8 mouse cellular contexts compared by ENCODE assay signal in the genomic region with DNA sequence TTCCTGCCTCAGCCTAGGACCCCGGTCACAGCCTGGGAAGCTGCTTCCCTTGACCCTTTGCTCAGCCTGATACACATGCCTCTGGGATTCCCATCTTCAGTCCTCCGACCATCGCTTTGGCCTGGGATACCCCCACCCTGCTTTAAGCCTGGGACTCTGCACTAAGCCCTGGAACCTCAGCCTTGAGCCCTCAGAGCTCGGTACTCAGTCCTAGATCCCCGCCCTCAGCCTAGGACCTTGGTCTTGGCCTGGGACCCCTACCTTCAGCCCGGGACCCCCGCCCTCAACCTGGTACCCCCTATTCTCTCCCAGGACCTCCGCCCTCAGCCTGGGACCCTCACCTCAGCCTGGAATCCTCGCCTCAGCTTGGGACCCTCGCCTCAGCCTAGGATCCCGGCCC. TPM values are rescaled to one million over a fixed set of nuclear protein-coding genes. Genes with fewer than 3 reads are reported as not detected.
DNase-seq lines count a peak whose midpoint lies in the region; ATAC-seq and TF ChIP-seq lines count a peak whose summit lies in the region.

No protein-coding gene starts in this region.

- ATAC-seq in heart, embryonic 12.5 days (ENCODE audit: insufficient number of reproducible peaks, low FRiP score) = no peak
- ATAC-seq in hindbrain, embryonic 11.5 days (ENCODE audit: low FRiP score) = peak; percentile 39
- no peak; the same call in none of the 2 replicates for ATAC-seq in midbrain, embryonic 12.5 days (ENCODE audit: low FRiP score, low read depth)

- H3K4me3 ChIP-seq in heart, embryonic 12.5 days = peak overlapping the region; percentile 60
- H3K4me3 ChIP-seq in cortical plate, adult 2 months (ENCODE audit: insufficient read depth, low read length) = peak overlapping the region; percentile 77
- peak overlapping the region; percentile 67 for H3K4me3 ChIP-seq in hindbrain, embryonic 11.5 days (ENCODE audit: low read depth, low read length)
- H3K4me3 ChIP-seq in midbrain, embryonic 12.5 days = peak overlapping the region; percentile 69

- peak overlapping the region; percentile 99 for H3K4me2 ChIP-seq in heart, embryonic 12.5 days
- peak overlapping the region; percentile 97 for H3K4me2 ChIP-seq in hindbrain, embryonic 11.5 days (replicated peaks; ENCODE audit: low read depth, low read length)
- H3K4me2 ChIP-seq in midbrain, embryonic 12.5 days (replicated peaks) = peak overlapping the region; percentile 96

- H3K27me3 ChIP-seq in heart, embryonic 12.5 days (replicated peaks) = 0 out of 2 replicates have a peak, but pooled peaks cover 6% of the 10 kb centered on the region
- no peaks in the 10 kb centered on the region for H3K27me3 ChIP-seq in hindbrain, embryonic 11.5 days (ENCODE audit: control insufficient read depth, insufficient read depth, low read length)
- H3K27me3 ChIP-seq in midbrain, embryonic 12.5 days = peaks cover 5% of the 10 kb centered on the region; the same call in 1 of the 2 replicates

- no peak for TF ChIP-seq POLR2A in cortical plate, adult 2 months (IDR thresholded peaks at IDR 0.05; ENCODE audit: extremely low read depth, insufficient read depth, low read length)

- DNase-seq in heart, adult 8-10 months (ENCODE audit: low spot score) = no peak
- DNase-seq in hindbrain, embryonic 11.5 days (ENCODE audit: low spot score) = no peak
- no peak for DNase-seq in frontal cortex, postnatal 25 days (ENCODE audit: low spot score in 2 of 2)
- no peak for DNase-seq in ovary, postnatal 10 days (ENCODE audit: low spot score)
- DNase-seq in right cerebral cortex, postnatal 25 days = no peak

- H3K4me1 ChIP-seq in heart, embryonic 12.5 days (replicated peaks) = peaks cover 40% of the 10 kb centered on the region
- peaks cover 3% of the 10 kb centered on the region; the same call in 1 of the 2 replicates for H3K4me1 ChIP-seq in cortical plate, adult 2 months (ENCODE audit: control insufficient read depth, insufficient read depth, low read length)
- H3K4me1 ChIP-seq in hindbrain, embryonic 11.5 days (replicated peaks; ENCODE audit: control insufficient read depth, insufficient read depth, low read length) = peaks cover 14% of the 10 kb centered on the region; the same call in 1 of the 2 replicates
- peaks cover 38% of the 10 kb centered on the region for H3K4me1 ChIP-seq in midbrain, embryonic 12.5 days

- no peak overlapping the region for H3K27ac ChIP-seq in heart, embryonic 12.5 days (ENCODE audit: poor library complexity, severe bottlenecking)
- no peak overlapping the region for H3K27ac ChIP-seq in cortical plate, adult 2 months (ENCODE audit: insufficient read depth, low read length)
- H3K27ac ChIP-seq in hindbrain, embryonic 11.5 days (ENCODE audit: low read depth, low read length) = peak overlapping the region; percentile 21; the same call in 1 of the 2 replicates
- H3K27ac ChIP-seq in midbrain, embryonic 12.5 days (replicated peaks) = peak overlapping the region; percentile 44; the same call in 1 of the 2 replicates

- no peaks in the 10 kb centered on the region for H3K36me3 ChIP-seq in heart, embryonic 12.5 days
- no peaks in the 10 kb centered on the region for H3K36me3 ChIP-seq in hindbrain, embryonic 11.5 days (ENCODE audit: control insufficient read depth, insufficient read depth, low read length)
- no peaks in the 10 kb centered on the region for H3K36me3 ChIP-seq in midbrain, embryonic 12.5 days

- 10% methylated on average over 11 of the region's 11 CpGs for WGBS in heart, embryonic 12.5 days
- WGBS in hindbrain, embryonic 11.5 days = 4% methylated on average over 11 of the region's 11 CpGs
- WGBS in midbrain, embryonic 12.5 days = 6% methylated on average over 11 of the region's 11 CpGs

- peak overlapping the region; percentile 87 for H3K9ac ChIP-seq in heart, embryonic 12.5 days
- H3K9ac ChIP-seq in hindbrain, embryonic 11.5 days (ENCODE audit: low read depth, low read length) = peak overlapping the region; percentile 76
- peak overlapping the region; percentile 77 for H3K9ac ChIP-seq in midbrain, embryonic 12.5 days (replicated peaks)

- no peaks in the 10 kb centered on the region for H3K9me3 ChIP-seq in heart, embryonic 12.5 days (replicated peaks)
- H3K9me3 ChIP-seq in hindbrain, embryonic 11.5 days (ENCODE audit: control insufficient read depth, low read length) = no peaks in the 10 kb centered on the region
- no peaks in the 10 kb centered on the region for H3K9me3 ChIP-seq in midbrain, embryonic 12.5 days

- TF ChIP-seq CTCF in cortical plate, adult 2 months (IDR thresholded peaks at IDR 0.05; ENCODE audit: extremely low read depth, insufficient read depth, low read length) = no peak

RNA-seq across cellular contexts. Expression of a gene that starts 0.5 kb away (rescaled TPM):
- 11.7 and 12.6 TPM in 2 replicates for polyA plus RNA-seq in heart, embryonic 12.5 days (2016; fragmentation: Nextera tagmentation; extraction: Ambion mirVana)
- 1 to 10 TPM; 2.5 to 4.3 (median 3.1) TPM for total RNA-seq in heart, adult 8-10 months (2022)
- polyA plus RNA-seq in cortical plate, adult 2 months (2012; rRNA removed) = 48.3 and 49.0 TPM in 2 replicates
- polyA plus RNA-seq in hindbrain, embryonic 11.5 days (2014; fragmentation: Nextera tagmentation; extraction: Ambion mirVana) = 30.6 and 37.7 TPM in 2 replicates
- 67.9 and 68.9 TPM in 2 replicates for polyA plus RNA-seq in midbrain, embryonic 12.5 days (2016; fragmentation: Nextera tagmentation; extraction: Ambion mirVana)

Comparison
In these comparisons a context has a peak if more than half of its experiments do, and no peak if none do; other contexts are left out.
1. H3K27ac ChIP-seq: peak in hindbrain, embryonic 11.5 days (single experiment) and midbrain, embryonic 12.5 days (single experiment); none in heart, embryonic 12.5 days (single experiment) and cortical plate, adult 2 months (single experiment).
2. Peak in every context shown above with its lines, with median percentiles within 50 percentile points of each other: H3K4me2 ChIP-seq, H3K4me3 ChIP-seq and H3K9ac ChIP-seq.